In genomic region chr5:117894050-117894449, GRCm38 (mm10) we compare ENCODE assay signal across 27 mouse cellular contexts.
DNase-seq lines count a peak whose midpoint lies in the region; ATAC-seq and TF ChIP-seq lines count a peak whose summit lies in the region.
"Had no signal": no experiment of that assay in that cellular context is flagged by ENCODE, and none has a peak within 500 bp of the region (broad histone marks: within the 10 kb centered on the region; RNA-seq: fewer than 3 reads in every experiment).

No protein-coding gene starts in this region.

- 0 out of 2 replicates have a peak overlapping the region, but pooled peaks have one; percentile 12 for H3K27ac ChIP-seq in lung, embryonic 14.5 days (ENCODE audit: low read depth)
- H3K27ac ChIP-seq in lung, embryonic 16.5 days (ENCODE audit: low read length): 0 out of 2 replicates have a peak overlapping the region, but pooled peaks have one; percentile 17
- H3K27ac ChIP-seq: embryonic facial prominence, embryonic 13.5 days; embryonic facial prominence, embryonic 15.5 days; forebrain, embryonic 10.5 days; forebrain, embryonic 12.5 days had no signal

- H3K4me3 ChIP-seq in lung, embryonic 14.5 days (ENCODE audit: low read depth, low read length): no peak overlapping the region
- no peak overlapping the region for H3K4me3 ChIP-seq in lung, embryonic 16.5 days (ENCODE audit: low read length)
- H3K4me3 ChIP-seq: embryonic facial prominence, embryonic 13.5 days; embryonic facial prominence, embryonic 15.5 days; erythroblast, embryonic 14.5 days; forebrain, embryonic 10.5 days; forebrain, embryonic 12.5 days had no signal

- H3K9ac ChIP-seq in lung, embryonic 14.5 days: no peak overlapping the region
- H3K9ac ChIP-seq in lung, embryonic 16.5 days (ENCODE audit: low read length): no peak overlapping the region
- H3K9ac ChIP-seq: embryonic facial prominence, embryonic 13.5 days; embryonic facial prominence, embryonic 15.5 days; forebrain, embryonic 12.5 days had no signal

- H3K4me2 ChIP-seq in lung, embryonic 14.5 days: no peak overlapping the region
- H3K4me2 ChIP-seq in lung, embryonic 16.5 days (ENCODE audit: low read depth, low read length): no peak overlapping the region
- H3K4me2 ChIP-seq: embryonic facial prominence, embryonic 13.5 days; embryonic facial prominence, embryonic 15.5 days; forebrain, embryonic 12.5 days had no signal

- WGBS in lung, embryonic 14.5 days: 62% methylated on average over 5 of the region's 5 CpGs
- 46% methylated on average over 5 of the region's 5 CpGs for WGBS in lung, embryonic 16.5 days

- peak; percentile 78; the same call in 1 of the 2 replicates for ATAC-seq in lung, embryonic 14.5 days (ENCODE audit: insufficient read depth)
- ATAC-seq in lung, embryonic 16.5 days (ENCODE audit: low read depth): peak; percentile 87
- ATAC-seq: CD4-positive, CD25-positive, alpha-beta regulatory T cell, adult 4 months; forebrain, embryonic 14.5 days; forebrain, embryonic 16.5 days had no signal

- no peaks in the 10 kb centered on the region for H3K27me3 ChIP-seq in lung, embryonic 14.5 days (ENCODE audit: insufficient read depth, low read length)
- no peaks in the 10 kb centered on the region for H3K27me3 ChIP-seq in lung, embryonic 16.5 days (ENCODE audit: control insufficient read depth, insufficient read depth, low read depth, low read length)
- H3K27me3 ChIP-seq: CH12.LX; embryonic facial prominence, embryonic 13.5 days; embryonic facial prominence, embryonic 15.5 days had no signal

- no peak for TF ChIP-seq CTCF in lung, embryonic 14.5 days (IDR thresholded peaks at IDR 0.05; ENCODE audit: low read depth)

- no peaks in the 10 kb centered on the region for H3K36me3 ChIP-seq in lung, embryonic 14.5 days (ENCODE audit: insufficient read depth)
- H3K36me3 ChIP-seq in lung, embryonic 16.5 days (ENCODE audit: control insufficient read depth, insufficient read depth, low read length): no peaks in the 10 kb centered on the region
- H3K36me3 ChIP-seq: embryonic facial prominence, embryonic 13.5 days; embryonic facial prominence, embryonic 15.5 days; forebrain, embryonic 10.5 days; forebrain, embryonic 12.5 days; G1E had no signal

- H3K4me1 ChIP-seq in lung, embryonic 14.5 days (ENCODE audit: insufficient read depth): no peaks in the 10 kb centered on the region
- H3K4me1 ChIP-seq in lung, embryonic 16.5 days (replicated peaks; ENCODE audit: control insufficient read depth, insufficient read depth, low read length): 0 out of 2 replicates have a peak, but pooled peaks cover 5% of the 10 kb centered on the region

- no peaks in the 10 kb centered on the region for H3K9me3 ChIP-seq in lung, embryonic 14.5 days (ENCODE audit: low read depth, low read length)
- H3K9me3 ChIP-seq in lung, embryonic 16.5 days (ENCODE audit: control insufficient read depth, low read length): no peaks in the 10 kb centered on the region
- H3K9me3 ChIP-seq: embryonic facial prominence, embryonic 13.5 days; embryonic facial prominence, embryonic 15.5 days; forebrain, embryonic 10.5 days; forebrain, embryonic 12.5 days had no signal

- DNase-seq in lung, embryonic 14.5 days: peak; percentile 37
- DNase-seq in lung, postnatal 4 days: no peak
- DNase-seq in lung, adult 18-20 months: no peak
- peak; percentile 8 for DNase-seq in lung, postnatal 25 days (ENCODE audit: low spot score)
- no peak for DNase-seq in lung, postnatal 14 days
- DNase-seq: adrenal gland, adult 2 months; adrenal gland, postnatal 10 days; adrenal gland, postnatal 25 days; B cell, adult 2 months; cerebellum, adult 11 months; cerebellum, adult 18-20 months; cerebellum, adult 8-10 months; cerebellum, adult 9-11 months; cerebellum, postnatal 14 days; cerebellum, postnatal 36 days; embryo, embryonic 11 days had no signal

Comparison
In these comparisons a context has a peak if more than half of its experiments do, and no peak if none do; other contexts are left out.
1. DNase-seq: peak in lung, embryonic 14.5 days (single experiment) and lung, postnatal 25 days (single experiment); none in lung, postnatal 4 days (0 of 2), lung, adult 18-20 months (0 of 2) and lung, postnatal 14 days (single experiment).